In genomic region chr9:106684093-106684872, GRCm38 (mm10) we compare ENCODE assay signal across 9 mouse cellular contexts. TPM values are rescaled to one million over a fixed set of nuclear protein-coding genes. Genes with fewer than 3 reads are reported as not detected.
DNase-seq lines count a peak whose midpoint lies in the region; ATAC-seq and TF ChIP-seq lines count a peak whose summit lies in the region.
"Had no signal": no experiment of that assay in that cellular context is flagged by ENCODE, and none has a peak within 500 bp of the region (broad histone marks: within the 10 kb centered on the region; RNA-seq: fewer than 3 reads in every experiment).

No protein-coding gene starts in this region.

- H3K27me3 ChIP-seq in heart, embryonic 12.5 days (replicated peaks) = no peaks in the 10 kb centered on the region
- no peaks in the 10 kb centered on the region for H3K27me3 ChIP-seq in heart, postnatal 0 days (ENCODE audit: control insufficient read depth, insufficient read depth, low read length)

- peak overlapping the region; percentile 96 for H3K4me2 ChIP-seq in heart, embryonic 12.5 days
- H3K4me2 ChIP-seq in heart, postnatal 0 days (ENCODE audit: low read depth, low read length) = peak overlapping the region; percentile 93

- no peaks in the 10 kb centered on the region for H3K9me3 ChIP-seq in heart, embryonic 12.5 days (replicated peaks)
- no peaks in the 10 kb centered on the region for H3K9me3 ChIP-seq in ES-E14 (ENCODE audit: control insufficient read depth, insufficient read depth, low read depth, low read length)
- no peaks in the 10 kb centered on the region for H3K9me3 ChIP-seq in heart, postnatal 0 days (replicated peaks; ENCODE audit: control insufficient read depth, low read length)

- TF ChIP-seq EP300 in heart, postnatal 0 days (IDR thresholded peaks at IDR 0.05; ENCODE audit: low read depth) = no peak

- peaks cover 22% of the 10 kb centered on the region for H3K79me2 ChIP-seq in macrophage (ENCODE audit: inconsistent target)

- H3K36me3 ChIP-seq in heart, embryonic 12.5 days = peaks cover 26% of the 10 kb centered on the region
- H3K36me3 ChIP-seq in ES-E14 (ENCODE audit: control insufficient read depth, insufficient read depth, low read length, poor library complexity, severe bottlenecking) = peaks cover 18% of the 10 kb centered on the region
- H3K36me3 ChIP-seq in heart, postnatal 0 days (replicated peaks; ENCODE audit: control insufficient read depth, insufficient read depth, low read length) = peaks cover 20% of the 10 kb centered on the region
- H3K36me3 ChIP-seq in macrophage (ENCODE audit: inconsistent target) = peaks cover 30% of the 10 kb centered on the region

- peaks cover 16% of the 10 kb centered on the region for H3K4me1 ChIP-seq in heart, embryonic 12.5 days (replicated peaks)
- peaks cover 2 to 14% of the 10 kb centered on the region in 2 experiments; a peak in 2 of 4 replicates for H3K4me1 ChIP-seq in ES-E14 (ENCODE audit: control insufficient read depth in 2 of 2, insufficient read depth in 2 of 2, low read length in 2 of 2, poor library complexity in 1 of 2)
- H3K4me1 ChIP-seq in heart, postnatal 0 days (ENCODE audit: control insufficient read depth, insufficient read depth) = 0 out of 2 replicates have a peak, but pooled peaks cover 8% of the 10 kb centered on the region

- no peak for TF ChIP-seq CTCF in heart, postnatal 0 days (IDR thresholded peaks at IDR 0.05; ENCODE audit: low read depth)

- H3K4me3 ChIP-seq in heart, embryonic 12.5 days = peak overlapping the region; percentile 87
- H3K4me3 ChIP-seq in ES-E14 (ENCODE audit: insufficient read depth in 1 of 2, low read depth in 1 of 2, low read length in 2 of 2, poor library complexity in 1 of 2, severe bottlenecking in 1 of 2) (peak overlapping the region; percentile 83 to 85), macrophage (ENCODE audit: inconsistent target) (peak overlapping the region; percentile 77)
- H3K4me3 ChIP-seq in heart, postnatal 0 days (ENCODE audit: low read depth, low read length) = peak overlapping the region; percentile 88

- WGBS in heart, embryonic 12.5 days = 68% methylated on average over 6 of the region's 6 CpGs
- 63% methylated on average over 6 of the region's 6 CpGs for WGBS in heart, postnatal 0 days
- WGBS in macrophage (ENCODE audit: missing documents) = 76% methylated on average over 6 of the region's 6 CpGs

- no peak overlapping the region for H3K27ac ChIP-seq in heart, embryonic 12.5 days (ENCODE audit: poor library complexity, severe bottlenecking)
- H3K27ac ChIP-seq in ES-E14 (ENCODE audit: insufficient read depth, low read depth, low read length, poor library complexity, severe bottlenecking) (no peak overlapping the region), macrophage (peak overlapping the region; percentile 46)
- peak overlapping the region; percentile 75; the same call in 1 of the 2 replicates for H3K27ac ChIP-seq in heart, postnatal 0 days (ENCODE audit: low read depth)

- intact Hi-C loops in heart, postnatal 14 days (cut with DNase I) = no loop called here

- no peak for DNase-seq in heart, postnatal 14 days
- no peak for DNase-seq in ES-E14 (ENCODE audit: low read depth, low spot score)
- DNase-seq in heart, postnatal 0 days (ENCODE audit: low spot score) = no peak
- DNase-seq in cerebellum, postnatal 36 days = no peak
- DNase-seq in adrenal gland, postnatal 14 days = no peak

- H3K9ac ChIP-seq in heart, embryonic 12.5 days = peak overlapping the region; percentile 88
- H3K9ac ChIP-seq in ES-E14 (ENCODE audit: insufficient read depth, low read depth, low read length, poor library complexity, severe bottlenecking) = peak overlapping the region; percentile 85; the same call in 1 of the 2 replicates
- peak overlapping the region; percentile 76 for H3K9ac ChIP-seq in heart, postnatal 0 days (replicated peaks; ENCODE audit: low read depth, low read length)

- no peak for ATAC-seq in heart, embryonic 12.5 days (ENCODE audit: insufficient number of reproducible peaks, low FRiP score)
- no peak for ATAC-seq in heart, postnatal 0 days (ENCODE audit: insufficient read depth, low read depth)
- no peak for ATAC-seq in CD4-positive, CD25-positive, alpha-beta regulatory T cell, adult 4 months

- in situ Hi-C loops in ES-E14 (cut with MboI; ENCODE audit: low sequenced_read_pairs in 2 of 2, unreplicated experiment in 2 of 2) = no loop called here

TF ChIP-seq in ES-E14, 5 proteins besides CTCF, POLR2A, EP300 and RAD21:
- no peak for TF ChIP-seq HCFC1 (IDR thresholded peaks at IDR 0.05; ENCODE audit: borderline replicate concordance, insufficient read depth, low read length)

RNA-seq across cellular contexts. Expression of gene Tex264, which starts 1.4 kb away (rescaled TPM):
- 37.3 and 39.4 TPM in 2 replicates for polyA plus RNA-seq in heart, embryonic 12.5 days (2016; fragmentation: Nextera tagmentation; extraction: Ambion mirVana)
- total RNA-seq in heart, postnatal 14 days (2021) = 10 to 100 TPM; 35.1 to 39.4 TPM
- 65.9 and 70.5 TPM in 2 replicates for total RNA-seq in ES-E14 (2012; rRNA removed)
- 30.9 and 122 TPM in 2 replicates for total RNA-seq in heart, postnatal 0 days (2014; rRNA removed; ENCODE audit: low replicate concordance)
- polyA plus RNA-seq in heart, postnatal 0 days (2015; fragmentation: Nextera tagmentation; extraction: Ambion mirVana) = 44.6 and 47.9 TPM in 2 replicates
- 10 to 100 TPM; 17.3 to 57.1 (median 36.4) TPM for total RNA-seq in macrophage (2018; cell fraction: chromatin; rRNA removed)
- 100 to 1,000 TPM in 17 of 26 experiments, 10 to 100 TPM in 9; 85.1 to 148 (median 105) TPM for total RNA-seq in macrophage (2018; cell fraction: cytosol; rRNA removed)
- total RNA-seq in macrophage (2018; cell fraction: nucleus; rRNA removed) = 10 to 100 TPM; 30.0 to 85.3 (median 59.7) TPM
- 89.8 to 109 TPM (median 91.7 TPM) in 3 replicates for polyA plus RNA-seq in macrophage (2018)
- 10 to 100 TPM; 40.7 to 62.0 TPM for polyA plus RNA-seq in CD4-positive, CD25-positive, alpha-beta regulatory T cell, adult 4 months (2017; shearing (Covaris generic))
- 92.3 and 93.9 TPM in 2 replicates for total RNA-seq in adrenal gland, postnatal 14 days (2021)

RNA-seq across cellular contexts. Expression of gene Grm2, which starts 28.4 kb away (rescaled TPM):
- polyA plus RNA-seq in heart, embryonic 12.5 days (2016; fragmentation: Nextera tagmentation; extraction: Ambion mirVana) = not detected in 2 replicates
- not detected for total RNA-seq in heart, postnatal 14 days (2021)
- total RNA-seq in ES-E14 (2012; rRNA removed) = 0.95 and 1.7 TPM in 2 replicates
- not detected in 2 replicates for total RNA-seq in heart, postnatal 0 days (2014; rRNA removed; ENCODE audit: low replicate concordance)
- polyA plus RNA-seq in heart, postnatal 0 days (2015; fragmentation: Nextera tagmentation; extraction: Ambion mirVana) = not detected in 2 replicates
- under 1 TPM in 1 of 26 experiments, not detected in 25; 0.41 TPM for total RNA-seq in macrophage (2018; cell fraction: chromatin; rRNA removed)
- not detected for total RNA-seq in macrophage (2018; cell fraction: cytosol; rRNA removed)
- not detected for total RNA-seq in macrophage (2018; cell fraction: nucleus; rRNA removed)
- not detected in 3 replicates for polyA plus RNA-seq in macrophage (2018)
- polyA plus RNA-seq in CD4-positive, CD25-positive, alpha-beta regulatory T cell, adult 4 months (2017; shearing (Covaris generic)) = not detected
- total RNA-seq in adrenal gland, postnatal 14 days (2021) = not detected in 2 replicates
- total RNA-seq: gastrocnemius, adult 8-10 months had no signal

RNA-seq across cellular contexts. Expression of gene Iqcf6, which starts 57.9 kb away (rescaled TPM):
- not detected in 2 replicates for polyA plus RNA-seq in heart, embryonic 12.5 days (2016; fragmentation: Nextera tagmentation; extraction: Ambion mirVana)
- not detected for total RNA-seq in heart, postnatal 14 days (2021)
- total RNA-seq in ES-E14 (2012; rRNA removed) = 0.53 TPM in 1 of 2 replicates, not detected in the other
- not detected in 2 replicates for total RNA-seq in heart, postnatal 0 days (2014; rRNA removed; ENCODE audit: low replicate concordance)
- not detected in 2 replicates for polyA plus RNA-seq in heart, postnatal 0 days (2015; fragmentation: Nextera tagmentation; extraction: Ambion mirVana)
- total RNA-seq in macrophage (2018; cell fraction: chromatin; rRNA removed) = not detected
- not detected for total RNA-seq in macrophage (2018; cell fraction: cytosol; rRNA removed)
- total RNA-seq in macrophage (2018; cell fraction: nucleus; rRNA removed) = not detected
- not detected in 3 replicates for polyA plus RNA-seq in macrophage (2018)
- not detected for polyA plus RNA-seq in CD4-positive, CD25-positive, alpha-beta regulatory T cell, adult 4 months (2017; shearing (Covaris generic))
- not detected in 2 replicates for total RNA-seq in adrenal gland, postnatal 14 days (2021)
- total RNA-seq: gastrocnemius, adult 8-10 months had no signal

Comparison
In these comparisons a context has a peak if more than half of its experiments do, and no peak if none do; other contexts are left out.
1. H3K27ac ChIP-seq: peak in heart, postnatal 0 days (single experiment) and macrophage (single experiment); none in heart, embryonic 12.5 days (single experiment) and ES-E14 (single experiment).
2. Peak in every context shown above with its lines, with median percentiles within 50 percentile points of each other: H3K4me3 ChIP-seq and H3K9ac ChIP-seq.